Mouse (Mus musculus): ENCODE data around the gene Ddb2.

DNA sequence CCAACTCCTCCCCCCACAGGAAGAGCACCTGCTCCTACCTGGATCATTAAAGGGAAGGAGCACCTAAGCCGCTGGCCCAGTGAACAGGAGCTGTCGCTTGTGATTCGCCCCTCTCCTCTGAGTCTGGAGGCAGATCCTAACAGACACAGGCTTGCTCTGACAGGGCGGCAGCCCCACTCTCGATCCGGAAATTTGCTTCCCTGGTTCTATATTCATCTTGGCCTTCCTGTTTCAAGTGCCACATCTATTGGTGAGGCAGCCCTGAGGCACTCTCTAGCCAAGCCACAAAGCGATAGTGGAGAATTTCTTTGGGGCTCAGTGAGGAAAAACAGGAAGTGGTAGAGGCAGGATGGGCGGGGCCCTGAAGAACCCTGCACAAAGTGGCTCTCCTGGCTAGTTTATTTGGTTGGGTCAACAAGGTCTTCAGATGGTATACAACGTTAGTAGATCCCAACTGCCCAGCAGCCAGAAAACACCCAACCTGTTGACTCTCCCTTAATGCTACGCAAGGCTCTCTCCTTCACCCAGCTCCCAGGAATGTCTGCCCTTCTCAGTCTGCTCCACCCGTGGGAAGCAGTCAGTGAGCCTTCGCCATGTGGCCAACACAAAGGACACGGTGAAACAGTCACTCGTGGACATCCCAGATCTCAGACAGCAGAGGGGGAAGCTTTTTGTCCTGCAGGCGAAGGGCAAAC, 52.9 kb downstream of the Ddb2 start, which contains the start of gene Madd:
- no peak for TF ChIP-seq POLR2A (IDR thresholded peaks at IDR 0.05; ENCODE audit: extremely low read depth, insufficient read depth, low read length)
- TF ChIP-seq CTCF (IDR thresholded peaks at IDR 0.05; ENCODE audit: extremely low read depth, insufficient read depth, low read length), result no peak
